Mouse (Mus musculus) adrenal gland, adult (tissue): ENCODE measurements around the gene Lrba.

Source experiments
- DNase-seq, 2 experiments: peaks; one replicate each; pipeline ENCODE4 v3.0.0; 2022 to 2023; ENCODE audit warnings: low spot score in 1 of 2; ENCODE audit not compliant: inconsistent age in 2 of 2

Lrba gene

GRCm38 (mm10) chr3:86253071-86253470, 28.6 kb downstream of the Lrba start:
- peak in 1 of 2 experiments; percentile 69 for DNase-seq

- peak; percentile 38 to 72 for DNase-seq
Observed at GRCm38 (mm10) chr3:86253791-86254190, 29.3 kb downstream of the Lrba start.

GRCm38 (mm10) chr3:86268074-86268702, 43.7 kb downstream of the Lrba start:
- peak in 1 of 2 experiments; percentile 70 for DNase-seq

- no peak for DNase-seq
Observed at GRCm38 (mm10) chr3:86275651-86276050, 51.2 kb downstream of the Lrba start.

GRCm38 (mm10) chr3:86291326-86291725, 66.8 kb downstream of the Lrba start:
- no peak for DNase-seq

- DNase-seq: no peak
Observed at GRCm38 (mm10) chr3:86294866-86295265, 70.4 kb downstream of the Lrba start.

GRCm38 (mm10) chr3:86296214-86296613, 71.7 kb downstream of the Lrba start:
- no peak for DNase-seq

- peak in 1 of 2 experiments; percentile 39 for DNase-seq
Observed at GRCm38 (mm10) chr3:86308833-86309232, 84.4 kb downstream of the Lrba start.

- DNase-seq: no peak
Observed at GRCm38 (mm10) chr3:86310216-86310615, 85.7 kb downstream of the Lrba start.

GRCm38 (mm10) chr3:86311406-86311805, 86.9 kb downstream of the Lrba start:
- no peak for DNase-seq

- DNase-seq: no peak
Observed at GRCm38 (mm10) chr3:86317636-86318035, 93.2 kb downstream of the Lrba start.

- peak in 1 of 2 experiments; percentile 62 for DNase-seq
Observed at GRCm38 (mm10) chr3:86328531-86328930, 104.1 kb downstream of the Lrba start.

- DNase-seq: no peak
Observed at GRCm38 (mm10) chr3:86343261-86343660, 118.8 kb downstream of the Lrba start.

- DNase-seq: peak; percentile 67 to 86
Observed at GRCm38 (mm10) chr3:86362486-86362885, 138.0 kb downstream of the Lrba start.

- DNase-seq: no peak
Observed at GRCm38 (mm10) chr3:86371466-86371865, 147.0 kb downstream of the Lrba start.

GRCm38 (mm10) chr3:86375276-86375675, 150.8 kb downstream of the Lrba start:
- DNase-seq: no peak

- DNase-seq: no peak
Observed at GRCm38 (mm10) chr3:86382557-86382956, 158.1 kb downstream of the Lrba start.

- DNase-seq: no peak
Observed at GRCm38 (mm10) chr3:86385047-86385446, 160.6 kb downstream of the Lrba start.

GRCm38 (mm10) chr3:86386246-86386645, 161.8 kb downstream of the Lrba start:
- no peak for DNase-seq

- no peak for DNase-seq
Observed at GRCm38 (mm10) chr3:86423828-86424227, 199.3 kb downstream of the Lrba start.

GRCm38 (mm10) chr3:86426733-86427132, 202.3 kb downstream of the Lrba start:
- no peak for DNase-seq

- no peak for DNase-seq
Observed at GRCm38 (mm10) chr3:86443497-86443896, 219.0 kb downstream of the Lrba start.

GRCm38 (mm10) chr3:86451211-86451610, 226.7 kb downstream of the Lrba start:
- DNase-seq: peak; percentile 16 to 48
